Mouse (Mus musculus) liver, embryonic 14.5 days (tissue): ENCODE measurements around the gene Gtf2b.

Experiments
- CTCF ChIP-seq: IDR thresholded peaks from 2 replicates; pipeline ENCODE4 v1.5.1; 2016; ENCODE audit warnings: antibody characterized with exemption, low read depth, control low read depth
- EP300 ChIP-seq: IDR thresholded peaks from 2 replicates; pipeline ENCODE4 v1.6.1; 2016; ENCODE audit warnings: antibody characterized with exemption, low read depth

GRCm38 (mm10) chr3:142740896-142741295 is 23.9 kb upstream of the Gtf2b start:
- TF ChIP-seq CTCF (no peak), EP300 (no peak)
